Mouse (Mus musculus) heart, postnatal 0 days (tissue): ENCODE measurements around the gene Cpa4.

Source experiments
- CTCF ChIP-seq: IDR thresholded peaks from 2 replicates; pipeline ENCODE4 v1.5.1; 2016; ENCODE audit warnings: antibody characterized with exemption, control low read depth, low read depth
- EP300 ChIP-seq: IDR thresholded peaks from 2 replicates; pipeline ENCODE4 v1.6.1; 2016; ENCODE audit warnings: antibody characterized with exemption, low read depth

DNA sequence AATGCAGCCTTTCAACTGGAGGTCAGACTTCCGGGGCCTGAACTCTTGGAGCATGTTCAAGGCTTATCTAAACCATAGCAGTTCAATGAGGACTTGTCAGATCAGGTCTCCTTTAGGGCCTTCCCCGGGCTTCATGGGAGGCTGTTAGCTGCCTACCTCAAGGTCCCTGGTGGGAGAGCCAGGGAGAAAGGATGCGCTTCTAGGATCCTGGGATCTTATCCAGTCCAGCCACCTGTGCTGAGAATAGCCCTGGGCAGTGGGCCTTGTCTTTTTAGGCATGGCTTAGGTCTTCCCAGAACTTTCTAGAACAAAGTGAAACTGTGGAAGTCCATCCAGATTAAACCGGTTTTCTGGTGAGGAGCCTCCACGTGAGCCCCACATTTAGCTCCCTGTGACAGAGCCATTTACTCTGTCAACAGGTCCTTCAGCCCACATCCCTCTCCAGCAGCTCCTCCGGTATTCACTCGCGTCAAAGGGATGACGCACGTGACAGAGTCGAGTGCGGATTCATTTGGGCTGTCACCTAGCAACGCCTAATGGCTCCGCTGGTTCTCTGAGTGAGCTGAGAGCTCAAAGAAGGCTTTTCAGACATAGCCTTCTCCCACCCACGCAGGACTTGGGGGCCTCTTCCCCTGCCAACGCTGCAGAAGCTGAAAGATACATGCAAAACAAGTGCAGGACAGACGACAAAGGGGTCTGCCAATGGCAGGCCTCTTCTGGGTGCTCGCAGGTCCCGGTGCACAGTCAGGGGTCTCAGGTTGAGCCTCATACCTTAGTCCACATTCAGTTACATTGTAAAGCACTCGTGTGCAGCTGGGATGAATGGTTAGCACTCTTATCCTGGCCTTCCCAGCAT lies 4.5 kb downstream of the Cpa4 start:
- TF ChIP-seq EP300 (peak; percentile 92), CTCF (no peak)
